Mouse (Mus musculus): ENCODE data around the gene Olfr354.

Gene Olfr354
- long read RNA-seq, experiment 1 = 0 reads
- long read RNA-seq, experiment 2 = 0 reads

DNA sequence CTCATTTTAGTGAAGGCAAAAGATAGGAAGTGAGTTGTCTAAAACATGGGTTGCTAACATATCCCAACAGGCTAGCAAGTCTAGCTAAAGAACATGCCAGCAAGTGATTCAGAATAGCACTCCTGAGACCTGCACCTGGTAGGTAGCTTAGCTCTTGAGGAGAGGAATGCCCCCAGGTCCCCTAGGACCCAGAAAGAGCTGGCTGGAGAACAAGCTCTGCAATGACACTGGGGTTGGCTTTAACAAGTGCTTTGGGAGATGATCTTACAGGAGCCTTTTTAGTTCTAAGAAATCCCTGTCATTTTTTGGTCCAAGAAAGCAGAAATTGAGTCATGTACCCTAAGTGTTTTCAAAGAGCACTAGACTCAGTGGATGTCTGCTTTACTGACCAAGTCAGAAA is at the start of gene Olfr354:
Gene Olfr354 (plus strand): TSS at position 301 of the 400 bp plus-strand sequence.
- intact Hi-C loops (cut with DNase I) = no loop called here

- intact Hi-C loops (cut with DNase I) = no loop called here
Observed at GRCm38 (mm10) chr2:36862560-36862959, 42.9 kb upstream of the Olfr354 start, which contains the start of gene Olfr351. Olfr351 (minus strand) TSS chr2:36862660.

DNA sequence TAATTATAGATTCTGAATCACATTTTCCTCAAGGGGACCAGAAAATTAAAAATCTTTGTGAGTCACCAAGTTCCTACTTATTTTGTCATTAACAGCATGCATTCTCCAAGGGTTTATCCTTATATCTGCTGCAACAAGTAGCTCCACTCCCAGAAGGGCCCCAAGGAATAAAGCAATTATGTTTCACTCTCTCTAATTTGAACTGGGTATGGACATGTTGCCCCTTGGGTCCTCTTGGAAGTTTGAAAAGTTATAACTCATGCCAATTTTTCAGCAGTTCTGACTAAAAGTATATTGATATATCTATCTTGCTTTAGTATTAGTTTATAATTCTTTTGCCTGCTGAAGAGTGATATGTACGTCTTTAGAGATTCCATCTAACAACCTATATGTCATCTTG is 37.3 kb upstream of the Olfr354 start, which contains the start of gene Olfr352:
Gene Olfr352 (plus strand): TSS at position 301 of the 400 bp plus-strand sequence.
- intact Hi-C loops (cut with DNase I) = no loop called here

DNA sequence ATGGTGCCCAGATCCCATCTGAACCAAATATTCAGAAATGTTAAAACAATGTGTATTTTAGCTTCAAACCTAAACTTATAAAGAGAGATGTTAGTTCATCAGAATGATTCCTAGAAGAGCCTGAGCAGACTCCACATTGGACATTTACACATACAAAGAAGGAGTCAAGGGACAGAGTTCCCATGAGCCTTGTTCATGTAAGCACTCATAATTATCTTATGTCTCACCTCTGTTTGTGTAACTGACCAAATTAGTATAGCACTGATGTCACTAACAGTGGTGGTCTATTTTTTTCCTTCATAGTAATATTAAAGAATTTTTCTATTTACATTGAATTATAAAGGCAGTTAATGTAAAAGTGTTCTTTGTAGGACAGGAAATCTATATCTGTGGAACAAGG is 12.6 kb upstream of the Olfr354 start, which contains the start of gene Olfr353:
Gene Olfr353 (minus strand): TSS at position 101 of the 400 bp plus-strand sequence.
- intact Hi-C loops (cut with DNase I) = no loop called here

- intact Hi-C loops (cut with DNase I) = no loop called here
Observed at GRCm38 (mm10) chr2:36897114-36897513, 8.4 kb upstream of the Olfr354 start.

- intact Hi-C loops (cut with DNase I) = no loop called here
Observed at GRCm38 (mm10) chr2:36928797-36929196, 23.3 kb downstream of the Olfr354 start, which contains the start of gene Olfr355. Olfr355 (minus strand) TSS chr2:36928897.

- intact Hi-C loops (cut with DNase I) = no loop called here
Observed at GRCm38 (mm10) chr2:36936821-36937220, 31.3 kb downstream of the Olfr354 start, which contains the start of gene Olfr356. Olfr356 (plus strand) TSS chr2:36937121.
